Comparison of ENCODE assay signal across 11 mouse cellular contexts in genomic region chr9:96914851-96915250, GRCm38 (mm10).
"Had no signal": no experiment of that assay in that cellular context is flagged by ENCODE, and none has a peak within 500 bp of the region (broad histone marks: within the 10 kb centered on the region; RNA-seq: fewer than 3 reads in every experiment).

No protein-coding gene starts in this region.

- DNase-seq: liver; liver, embryonic 13.5 days; liver, postnatal 0 days; right cerebral cortex, postnatal 4 days; spleen, adult 18-20 months; thymus, adult 18-20 months; thymus, postnatal 14 days had no signal

- H3K4me2 ChIP-seq: intestine, embryonic 15.5 days; limb, embryonic 12.5 days; liver, embryonic 13.5 days; midbrain, embryonic 13.5 days had no signal

- H3K9ac ChIP-seq: intestine, embryonic 15.5 days; limb, embryonic 12.5 days; liver, embryonic 13.5 days; liver, postnatal 0 days; midbrain, embryonic 13.5 days had no signal

- H3K27me3 ChIP-seq: intestine, embryonic 15.5 days; limb, embryonic 12.5 days; liver, embryonic 13.5 days; midbrain, embryonic 13.5 days had no signal

- H3K4me3 ChIP-seq: intestine, embryonic 15.5 days; left cerebral cortex, adult 2 months; limb, embryonic 12.5 days; liver, embryonic 13.5 days; midbrain, embryonic 13.5 days had no signal

- H3K27ac ChIP-seq: intestine, embryonic 15.5 days; left cerebral cortex, adult 2 months; limb, embryonic 12.5 days; liver, embryonic 13.5 days; midbrain, embryonic 13.5 days had no signal

- H3K9me3 ChIP-seq: intestine, embryonic 15.5 days; liver, embryonic 13.5 days had no signal

- H3K4me1 ChIP-seq: intestine, embryonic 15.5 days; limb, embryonic 12.5 days; liver, embryonic 13.5 days had no signal

- ATAC-seq: intestine, embryonic 15.5 days; liver, postnatal 0 days; midbrain, embryonic 13.5 days had no signal

- H3K36me3 ChIP-seq: intestine, embryonic 15.5 days; limb, embryonic 12.5 days; liver, embryonic 13.5 days; midbrain, embryonic 13.5 days had no signal
